Mouse (Mus musculus): ENCODE data around the gene Frmd6. TPM values are rescaled to one million over a fixed set of nuclear protein-coding genes. Genes with fewer than 3 reads are reported as not detected.

The Frmd6 gene
- polyA plus RNA-seq, 1 experiment: 3.4 TPM

- H3K4me1 ChIP-seq (ENCODE audit: control insufficient read depth, insufficient read depth, insufficient read length, low read length): no peaks in the 10 kb centered on the region
- no peaks in the 10 kb centered on the region for H3K36me3 ChIP-seq (ENCODE audit: control insufficient read depth, insufficient read depth, low read length)
- no peak overlapping the region for H3K4me3 ChIP-seq (ENCODE audit: low read depth, low read length)
- H3K27me3 ChIP-seq (ENCODE audit: control insufficient read depth, insufficient read depth, low read length): no peaks in the 10 kb centered on the region
- no peak overlapping the region for H3K27ac ChIP-seq (ENCODE audit: insufficient read depth, low read depth, low read length)
- WGBS: 63% methylated on average over 9 of the region's 9 CpGs
- no peak for TF ChIP-seq POLR2A (IDR thresholded peaks at IDR 0.05; ENCODE audit: low read depth, low read length)
- TF ChIP-seq CTCF (IDR thresholded peaks at IDR 0.05; ENCODE audit: extremely low read depth, insufficient read length, insufficient replicate concordance, low read depth, low read length): no peak
These were observed 42.3 kb upstream of the Frmd6 start for GRCm38 (mm10) chr12:70783049-70783448.

GRCm38 (mm10) chr12:70783475-70784239 is 41.7 kb upstream of the Frmd6 start:
- no peak for TF ChIP-seq CTCF (IDR thresholded peaks at IDR 0.05; ENCODE audit: extremely low read depth, insufficient read length, insufficient replicate concordance, low read depth, low read length)
- no peak for TF ChIP-seq POLR2A (IDR thresholded peaks at IDR 0.05; ENCODE audit: low read depth, low read length)
- H3K36me3 ChIP-seq (ENCODE audit: control insufficient read depth, insufficient read depth, low read length): no peaks in the 10 kb centered on the region
- 46% methylated on average over 22 of the region's 22 CpGs for WGBS
- H3K4me3 ChIP-seq (ENCODE audit: low read depth, low read length): no peak overlapping the region
- no peak overlapping the region for H3K27ac ChIP-seq (ENCODE audit: insufficient read depth, low read depth, low read length)
- H3K4me1 ChIP-seq (ENCODE audit: control insufficient read depth, insufficient read depth, insufficient read length, low read length): no peaks in the 10 kb centered on the region
- H3K27me3 ChIP-seq (ENCODE audit: control insufficient read depth, insufficient read depth, low read length): no peaks in the 10 kb centered on the region

GRCm38 (mm10) chr12:70784240-70784705 is 41.0 kb upstream of the Frmd6 start:
- TF ChIP-seq POLR2A (IDR thresholded peaks at IDR 0.05; ENCODE audit: low read depth, low read length): no peak
- TF ChIP-seq CTCF (IDR thresholded peaks at IDR 0.05; ENCODE audit: extremely low read depth, insufficient read length, insufficient replicate concordance, low read depth, low read length): no peak
- Histone ChIP-seq H3K27ac (ENCODE audit: insufficient read depth, low read depth, low read length) (no peak overlapping the region), H3K4me1 (ENCODE audit: control insufficient read depth, insufficient read depth, insufficient read length, low read length) (no peaks in the 10 kb centered on the region), H3K4me3 (ENCODE audit: low read depth, low read length) (no peak overlapping the region), H3K27me3 (ENCODE audit: control insufficient read depth, insufficient read depth, low read length) (no peaks in the 10 kb centered on the region), H3K36me3 (ENCODE audit: control insufficient read depth, insufficient read depth, low read length) (no peaks in the 10 kb centered on the region)
- 59% methylated on average over 6 of the region's 6 CpGs for WGBS

- Histone ChIP-seq H3K4me3 (ENCODE audit: low read depth, low read length) (no peak overlapping the region), H3K27me3 (ENCODE audit: control insufficient read depth, insufficient read depth, low read length) (no peaks in the 10 kb centered on the region), H3K36me3 (ENCODE audit: control insufficient read depth, insufficient read depth, low read length) (no peaks in the 10 kb centered on the region), H3K4me1 (ENCODE audit: control insufficient read depth, insufficient read depth, insufficient read length, low read length) (no peaks in the 10 kb centered on the region), H3K27ac (ENCODE audit: insufficient read depth, low read depth, low read length) (no peak overlapping the region)
- TF ChIP-seq CTCF (IDR thresholded peaks at IDR 0.05; ENCODE audit: extremely low read depth, insufficient read length, insufficient replicate concordance, low read depth, low read length) (no peak), POLR2A (IDR thresholded peaks at IDR 0.05; ENCODE audit: low read depth, low read length) (no peak)
- WGBS: 90% methylated on average over 6 of the region's 6 CpGs
These were observed 36.0 kb upstream of the Frmd6 start for GRCm38 (mm10) chr12:70789341-70789740.

- Histone ChIP-seq H3K4me3 (ENCODE audit: low read depth, low read length) (no peak overlapping the region), H3K27me3 (ENCODE audit: control insufficient read depth, insufficient read depth, low read length) (no peaks in the 10 kb centered on the region), H3K4me1 (ENCODE audit: control insufficient read depth, insufficient read depth, insufficient read length, low read length) (no peaks in the 10 kb centered on the region), H3K27ac (ENCODE audit: insufficient read depth, low read depth, low read length) (no peak overlapping the region), H3K36me3 (ENCODE audit: control insufficient read depth, insufficient read depth, low read length) (no peaks in the 10 kb centered on the region)
- WGBS: 65% methylated on average over 6 of the region's 6 CpGs
- TF ChIP-seq CTCF (IDR thresholded peaks at IDR 0.05; ENCODE audit: extremely low read depth, insufficient read length, insufficient replicate concordance, low read depth, low read length) (no peak), POLR2A (IDR thresholded peaks at IDR 0.05; ENCODE audit: low read depth, low read length) (no peak)
These were observed 32.0 kb upstream of the Frmd6 start for GRCm38 (mm10) chr12:70793291-70793690.

- TF ChIP-seq POLR2A (IDR thresholded peaks at IDR 0.05; ENCODE audit: low read depth, low read length) (no peak), CTCF (IDR thresholded peaks at IDR 0.05; ENCODE audit: extremely low read depth, insufficient read length, insufficient replicate concordance, low read depth, low read length) (no peak)
- Histone ChIP-seq H3K36me3 (ENCODE audit: control insufficient read depth, insufficient read depth, low read length) (no peaks in the 10 kb centered on the region), H3K4me1 (ENCODE audit: control insufficient read depth, insufficient read depth, insufficient read length, low read length) (no peaks in the 10 kb centered on the region), H3K27me3 (ENCODE audit: control insufficient read depth, insufficient read depth, low read length) (no peaks in the 10 kb centered on the region), H3K27ac (ENCODE audit: insufficient read depth, low read depth, low read length) (no peak overlapping the region), H3K4me3 (ENCODE audit: low read depth, low read length) (no peak overlapping the region)
- 46% methylated on average over 16 of the region's 16 CpGs for WGBS
These were observed 30.5 kb upstream of the Frmd6 start for GRCm38 (mm10) chr12:70794543-70795388.

- H3K27ac ChIP-seq (ENCODE audit: insufficient read depth, low read depth, low read length): no peak overlapping the region
- 62% methylated on average over 3 of the region's 3 CpGs for WGBS
- TF ChIP-seq CTCF (IDR thresholded peaks at IDR 0.05; ENCODE audit: extremely low read depth, insufficient read length, insufficient replicate concordance, low read depth, low read length): no peak
- TF ChIP-seq POLR2A (IDR thresholded peaks at IDR 0.05; ENCODE audit: low read depth, low read length): no peak
These were observed 30.0 kb upstream of the Frmd6 start for GRCm38 (mm10) chr12:70795389-70795711.

More at GRCm38 (mm10) chr12:70795389-70795711, 30.0 kb upstream of the Frmd6 start:
- no peaks in the 10 kb centered on the region for H3K4me1 ChIP-seq (ENCODE audit: control insufficient read depth, insufficient read depth, insufficient read length, low read length)
- H3K36me3 ChIP-seq (ENCODE audit: control insufficient read depth, insufficient read depth, low read length): no peaks in the 10 kb centered on the region
- no peaks in the 10 kb centered on the region for H3K27me3 ChIP-seq (ENCODE audit: control insufficient read depth, insufficient read depth, low read length)
- no peak overlapping the region for H3K4me3 ChIP-seq (ENCODE audit: low read depth, low read length)
